Mouse (Mus musculus): ENCODE measurements around the gene Gfi1.

DNA sequence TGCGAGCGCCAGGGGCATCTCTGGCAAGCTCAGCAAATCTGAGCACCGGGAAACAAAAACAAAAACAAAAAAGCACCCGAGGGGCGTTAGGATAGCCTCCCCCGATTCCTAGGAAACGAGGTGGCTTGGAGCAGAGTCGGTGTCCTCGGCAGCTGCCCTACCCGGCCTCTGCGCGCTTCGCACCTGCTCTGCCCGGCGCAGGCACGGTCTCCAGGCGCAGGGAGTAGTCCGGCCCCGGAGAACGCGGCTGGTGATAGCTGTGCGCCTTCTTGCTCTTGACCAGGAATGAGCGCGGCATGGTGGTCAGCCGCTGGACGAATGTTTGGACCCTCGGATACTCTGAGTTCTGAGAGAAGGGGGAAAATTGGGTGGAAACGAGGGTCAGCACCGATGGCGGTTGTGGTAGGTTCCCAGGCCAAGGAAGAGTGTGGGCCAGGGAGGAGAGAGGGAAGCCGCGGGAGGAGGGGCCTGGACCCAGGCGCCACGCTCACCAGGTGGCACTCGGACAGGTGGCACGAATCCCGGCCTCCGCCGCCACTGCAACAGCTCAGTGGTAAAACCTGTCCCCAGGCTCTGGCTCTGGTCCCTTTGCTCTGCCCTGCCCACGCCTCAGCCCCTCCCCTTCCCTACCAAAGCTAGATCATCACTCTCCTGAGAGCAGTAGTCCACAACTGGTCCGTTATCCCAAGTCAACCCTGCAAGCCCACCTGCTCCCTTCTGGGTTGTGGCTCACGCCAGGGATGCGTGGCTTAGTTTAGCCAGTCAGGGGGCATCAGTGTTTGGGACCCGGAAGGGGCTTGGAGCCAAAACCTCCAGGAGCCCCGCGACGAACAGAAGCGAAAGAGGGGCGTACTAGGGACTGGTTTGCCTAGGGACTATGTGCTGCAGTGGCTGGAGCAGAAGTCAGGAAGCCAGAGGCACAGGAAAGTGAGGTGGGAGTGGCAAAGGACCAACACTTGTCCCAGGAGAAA lies 2.0 kb downstream of the Gfi1 start:
- TF ChIP-seq CTCF (IDR thresholded peaks at IDR 0.05) (no peak), EP300 (IDR thresholded peaks at IDR 0.05) (no peak)
